Mouse (Mus musculus) frontal cortex, postnatal 10 days (tissue): ENCODE measurements at regions not wholly inside any gene's neighbourhood (a gene's known extent, or its start where the extent isn't known, plus 50 kb on each side); places are given as distances from the start of the nearest gene placed in this dataset.
"Not testable (repeated sequence)": the region's sequence is repeated elsewhere in the genome, so short reads cannot be mapped to it uniquely, and the experiment has no call there.

Experiments used
- DNase-seq, 2 experiments: peaks; one replicate each; pipeline ENCODE4 v3.0.0; 2022; ENCODE audit warnings: low spot score in 2 of 2, mixed read lengths in 1 of 2

DNA sequence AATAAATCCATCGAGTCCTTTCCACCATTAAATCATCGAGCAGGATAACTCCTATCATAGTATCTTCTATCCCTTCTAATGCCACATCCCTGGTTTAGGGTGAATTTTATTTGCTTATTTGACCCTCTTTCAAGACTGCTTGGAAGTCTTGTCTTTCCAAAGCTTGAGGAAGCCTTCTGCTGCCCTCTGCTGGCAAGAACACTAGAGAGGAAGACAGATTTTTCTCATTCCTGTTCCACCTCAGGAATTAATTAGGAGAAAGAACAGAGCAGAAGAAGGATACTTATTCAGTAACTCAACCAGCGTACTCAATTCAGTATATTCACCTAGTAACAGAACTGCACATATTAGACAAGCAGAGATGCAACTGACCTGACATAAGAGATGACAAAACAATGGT, 1005.9 kb downstream of the Basp1 start:
- peak in 1 of 2 experiments; percentile 50 for DNase-seq

DNA sequence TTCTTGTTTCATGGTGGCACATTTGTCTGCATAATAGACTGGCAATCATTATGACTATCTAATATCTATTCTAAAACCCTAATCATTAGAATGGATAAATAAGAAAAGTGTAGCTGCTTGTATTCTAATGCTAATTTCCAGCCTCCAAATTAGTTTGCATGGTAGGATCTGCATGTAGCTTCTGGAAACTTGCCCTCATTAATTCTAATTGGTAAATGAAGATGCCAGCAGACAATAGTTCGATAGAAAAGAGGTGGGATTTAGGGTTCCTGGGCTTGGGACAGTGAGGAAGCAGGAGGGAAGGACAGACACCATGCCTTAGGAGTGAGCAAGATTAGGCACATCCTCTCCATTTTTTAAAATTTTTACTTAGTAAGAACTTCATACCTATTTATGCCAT, 1008.3 kb downstream of the Basp1 start:
- no peak for DNase-seq

DNA sequence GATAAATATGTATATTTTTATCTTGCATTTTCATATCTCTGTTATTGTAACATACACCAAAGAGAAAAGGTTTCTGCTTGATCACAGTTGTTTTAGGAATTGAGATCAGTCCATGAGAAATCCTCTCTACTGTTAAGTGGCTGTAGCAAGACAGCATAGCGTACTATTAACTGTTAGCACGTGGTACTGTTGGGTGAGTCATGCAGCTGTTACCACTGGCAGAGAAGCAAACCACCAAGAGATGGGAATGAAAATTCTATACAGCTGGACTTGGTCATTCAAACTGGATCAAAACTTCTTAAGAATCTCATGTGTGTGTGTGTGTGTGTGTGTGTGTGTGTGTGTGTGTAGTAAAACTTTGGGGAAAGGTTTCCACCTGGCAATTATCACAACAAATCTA, 1013.5 kb downstream of the Basp1 start:
- no peak for DNase-seq

DNA sequence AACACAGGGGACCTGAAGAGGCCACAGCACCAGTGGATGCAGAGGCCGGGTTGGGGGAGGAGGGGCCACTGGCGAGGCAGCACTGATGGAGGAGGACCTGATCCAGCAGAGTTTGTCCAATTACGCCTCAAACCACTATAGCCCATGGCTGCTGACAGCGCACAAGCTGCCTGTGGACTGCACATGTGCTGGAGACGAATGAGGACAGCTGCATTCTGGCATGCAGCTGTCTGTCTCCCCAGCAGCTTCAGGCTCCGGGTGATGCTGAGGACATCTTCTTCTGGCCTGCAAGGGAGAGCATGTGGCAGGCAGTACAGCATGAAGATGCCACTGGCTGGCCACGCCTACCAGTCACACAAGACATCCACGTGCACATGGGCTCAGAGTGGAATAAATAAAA, 1055.2 kb downstream of the Basp1 start:
- no peak for DNase-seq

DNA sequence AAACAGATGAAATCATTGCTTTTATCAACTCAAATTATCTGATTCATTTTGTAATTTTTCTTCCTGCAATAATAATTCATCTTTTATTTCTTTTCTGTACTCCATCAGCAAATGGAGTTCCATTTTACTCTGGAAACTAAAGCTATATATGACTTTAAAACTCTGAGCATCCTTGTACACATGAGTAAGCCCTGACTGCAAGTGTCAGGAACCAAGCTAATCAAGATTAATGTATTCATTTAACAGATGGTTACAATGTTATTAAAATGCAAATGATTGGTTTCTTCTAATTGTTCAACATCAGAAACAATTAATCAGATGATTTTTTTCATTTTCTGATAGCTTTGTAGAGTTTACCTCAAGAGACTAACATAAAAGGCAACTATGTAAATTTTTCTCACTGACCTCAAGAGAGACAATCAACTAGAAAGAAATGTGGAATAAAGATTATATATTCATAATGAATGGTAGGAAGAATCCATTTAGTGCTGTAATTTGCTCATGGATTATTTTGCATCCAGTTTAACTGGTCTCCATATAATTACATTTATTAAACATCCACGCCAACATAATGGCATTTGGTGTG, 1064.5 kb downstream of the Basp1 start:
- no peak for DNase-seq

DNA sequence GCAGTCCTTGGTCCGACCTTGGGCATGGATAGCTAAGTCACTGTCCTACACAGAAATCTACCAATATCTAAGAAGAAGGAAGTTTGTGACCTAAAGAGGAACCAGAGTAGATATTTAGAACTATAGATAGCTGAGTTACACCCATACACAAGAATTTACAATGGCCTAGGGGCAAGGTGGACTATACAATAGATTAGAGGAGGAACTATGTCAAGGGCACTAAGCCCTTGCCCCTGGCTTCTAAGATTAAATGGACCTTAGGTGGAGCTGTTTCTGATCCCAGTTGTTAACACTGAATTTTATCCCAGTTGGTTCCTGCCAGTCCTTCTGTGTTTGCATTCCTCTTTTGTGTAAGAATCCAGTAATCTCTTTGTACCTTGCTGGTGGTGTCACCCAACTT, 1077.7 kb downstream of the Basp1 start:
- not testable (repeated sequence) for DNase-seq

DNA sequence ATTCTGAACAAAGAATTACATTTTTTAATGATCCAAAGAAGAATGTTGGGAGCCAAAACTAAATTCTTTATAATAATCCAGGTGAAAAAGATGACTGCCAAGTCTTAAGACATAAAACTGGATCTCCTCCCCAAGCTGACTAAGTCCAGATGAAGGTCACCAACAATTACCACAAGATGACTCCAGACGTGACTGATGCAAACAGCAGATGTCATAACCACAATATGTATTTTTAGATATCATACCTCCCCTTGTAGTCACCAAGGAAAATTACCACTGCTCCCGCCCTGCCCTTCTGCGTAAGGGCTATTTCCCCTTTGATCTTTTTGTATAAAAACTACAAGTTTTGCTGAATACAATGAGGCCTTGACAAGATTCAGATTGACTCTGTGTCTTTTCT, 1110.4 kb downstream of the Basp1 start:
- not testable (repeated sequence) for DNase-seq

DNA sequence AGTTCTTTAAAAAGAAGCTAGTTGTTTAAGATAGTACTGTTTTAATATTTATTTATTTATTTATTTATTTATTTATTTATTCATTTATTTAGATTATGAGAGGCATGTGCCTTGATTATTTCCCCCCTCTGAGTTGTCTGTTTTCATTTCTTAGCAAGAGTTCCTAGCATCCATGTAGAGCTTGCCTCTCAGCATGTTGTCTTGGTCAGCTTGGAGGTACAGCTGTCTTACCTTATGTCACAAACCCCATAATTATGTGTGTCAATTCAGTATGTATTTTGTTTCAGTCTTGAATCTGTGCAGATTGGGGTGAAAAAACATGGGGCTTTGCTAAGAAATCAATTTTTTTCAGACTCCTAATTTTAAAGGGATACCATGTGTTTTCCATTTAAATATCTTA, 1116.3 kb downstream of the Basp1 start:
- no peak for DNase-seq

DNA sequence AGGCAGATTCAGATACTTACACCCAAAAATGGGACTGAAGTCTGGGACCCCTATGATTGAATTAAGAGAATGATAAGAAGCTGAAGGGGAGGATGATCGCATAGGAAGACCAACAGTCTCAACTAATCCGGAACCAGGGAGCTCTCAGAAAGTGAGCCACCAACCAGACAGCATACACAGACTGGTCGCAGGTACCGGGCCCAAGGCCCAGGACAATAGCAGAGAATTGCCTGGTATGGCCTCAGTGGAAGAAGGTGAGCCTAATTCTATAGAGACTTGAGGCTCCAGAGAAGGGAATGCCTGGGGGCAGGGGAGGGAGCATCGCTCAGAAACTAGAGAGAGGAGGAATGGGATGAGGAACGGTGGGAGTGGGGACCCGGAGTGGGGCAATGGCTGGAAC, 1116.8 kb downstream of the Basp1 start:
- no peak for DNase-seq

DNA sequence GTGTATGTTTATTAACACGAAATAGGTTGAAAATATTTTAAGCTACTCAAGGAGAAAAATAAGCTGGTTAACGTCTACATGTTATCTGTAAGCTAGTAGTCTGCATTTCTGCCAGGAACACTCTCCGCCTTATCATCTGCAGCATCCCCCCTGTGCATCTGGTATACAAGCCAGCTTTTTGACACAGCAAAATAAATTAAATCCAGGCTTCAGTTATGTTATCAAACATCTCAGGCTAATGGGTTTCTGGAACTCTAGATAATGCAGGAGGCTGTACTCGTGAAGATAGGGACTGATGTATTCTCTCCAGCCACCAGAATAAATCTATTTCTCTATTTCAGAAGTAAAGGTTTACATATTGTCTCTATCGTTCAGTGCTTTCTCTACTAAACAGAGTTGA, 1138.5 kb downstream of the Basp1 start:
- DNase-seq: no peak

DNA sequence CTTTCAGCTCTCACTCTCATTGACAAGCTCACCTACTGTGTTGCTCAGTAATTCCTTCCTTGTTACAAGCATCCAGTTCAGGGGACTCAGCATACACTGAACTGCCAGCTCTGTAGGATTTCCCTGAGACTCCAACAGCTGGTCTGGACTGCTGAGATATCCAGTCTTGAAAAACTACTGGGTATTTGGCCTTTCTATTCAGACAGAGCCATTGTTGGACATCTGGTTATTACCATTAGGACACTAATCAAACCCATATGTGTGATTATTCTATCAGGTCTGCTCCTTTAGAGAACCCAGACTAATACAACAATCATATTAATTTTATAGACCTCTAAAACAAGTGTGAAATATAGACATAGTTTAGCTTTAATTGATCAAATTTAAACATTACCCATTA, 1146.2 kb downstream of the Basp1 start:
- DNase-seq: no peak
